Mouse (Mus musculus) spleen, embryonic (tissue): Measurements from ENCODE around the gene Atrnl1.
"Not testable (repeated sequence)": the region's sequence is repeated elsewhere in the genome, so short reads cannot be mapped to it uniquely, and the experiment has no call there.

Source experiments
- CTCF ChIA-PET: fragments of 350-600 bp; sonication (Branson Sonifier 250); formaldehyde crosslinking; loops from one replicate; lab custom pipeline; 2022; lab: Charles Lee

The Atrnl1 gene

DNA sequence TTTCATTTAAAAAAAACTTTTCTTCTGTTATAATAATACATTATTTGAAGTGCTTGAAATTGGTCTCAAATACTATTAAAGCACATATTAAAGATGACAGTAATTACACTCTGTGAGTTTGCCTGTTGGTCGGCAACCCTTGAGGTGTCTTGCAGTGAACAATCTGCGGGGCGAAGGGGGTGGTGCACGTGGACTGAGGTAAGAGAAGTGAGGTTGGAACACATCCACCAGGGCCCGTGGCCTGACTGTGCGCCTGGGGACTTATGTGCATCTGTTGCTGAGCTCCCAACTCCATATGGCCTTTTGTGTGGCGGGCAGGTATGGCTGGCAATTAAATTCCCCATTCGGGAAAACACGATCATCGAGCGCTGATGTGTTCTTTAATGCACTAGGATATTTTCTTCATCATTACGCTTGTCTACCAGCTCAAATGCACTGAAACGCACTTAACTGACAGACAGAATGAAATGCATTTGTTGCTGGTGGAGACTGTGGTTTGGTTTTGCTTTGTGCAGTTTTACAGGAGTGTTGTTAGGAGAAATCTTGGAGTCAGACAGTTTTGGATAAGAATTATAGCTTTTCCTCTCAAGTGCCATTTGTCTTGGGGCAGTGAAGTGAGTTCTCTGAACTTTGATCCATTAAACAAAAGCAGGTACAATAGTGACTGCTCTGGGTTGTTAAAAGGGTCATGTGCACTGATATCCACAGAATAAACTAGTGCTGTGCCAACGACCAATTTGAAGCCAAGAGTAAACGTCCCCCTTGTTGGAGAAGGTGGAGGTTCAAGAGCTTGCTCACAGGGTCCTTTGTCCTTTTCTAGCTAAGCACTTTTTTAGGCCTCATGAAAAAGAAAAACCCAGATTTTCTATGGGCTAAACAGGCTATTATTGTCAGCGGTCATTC lies 351.2 kb downstream of the Atrnl1 start:
- CTCF ChIA-PET: no interaction called here

- CTCF ChIA-PET: no interaction called here
Measured at GRCm38 (mm10) chr19:57963874-57964273, 353.0 kb downstream of the Atrnl1 start.

- CTCF ChIA-PET: no interaction called here
Measured at GRCm38 (mm10) chr19:57969766-57970165, 358.9 kb downstream of the Atrnl1 start.

DNA sequence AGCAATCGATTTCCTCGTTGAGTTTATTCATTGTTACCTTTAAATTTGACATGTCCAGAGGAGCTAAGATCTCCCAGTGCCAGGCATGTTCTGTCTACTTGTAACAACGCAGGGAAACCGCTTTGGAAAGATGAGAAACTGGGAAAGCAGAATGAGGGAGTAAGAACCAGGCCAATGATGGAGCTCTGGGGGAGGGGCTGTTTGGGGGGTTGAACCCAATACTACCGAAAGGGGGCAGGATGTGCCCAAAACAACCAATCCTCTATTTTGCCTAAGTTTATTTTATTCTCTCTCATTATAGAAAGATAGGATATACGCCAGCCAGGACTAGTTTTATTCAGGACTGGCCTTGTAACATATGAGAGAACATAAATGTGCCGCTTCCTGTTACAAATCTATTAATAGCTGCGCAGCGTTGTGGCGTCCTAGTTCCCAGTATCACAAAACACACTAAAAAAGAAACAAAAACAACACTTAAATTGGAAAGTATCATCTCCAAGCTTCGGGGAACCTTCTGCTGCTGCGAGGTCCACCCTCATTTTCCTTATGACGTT lies 359.6 kb downstream of the Atrnl1 start:
- CTCF ChIA-PET: no interaction called here

DNA sequence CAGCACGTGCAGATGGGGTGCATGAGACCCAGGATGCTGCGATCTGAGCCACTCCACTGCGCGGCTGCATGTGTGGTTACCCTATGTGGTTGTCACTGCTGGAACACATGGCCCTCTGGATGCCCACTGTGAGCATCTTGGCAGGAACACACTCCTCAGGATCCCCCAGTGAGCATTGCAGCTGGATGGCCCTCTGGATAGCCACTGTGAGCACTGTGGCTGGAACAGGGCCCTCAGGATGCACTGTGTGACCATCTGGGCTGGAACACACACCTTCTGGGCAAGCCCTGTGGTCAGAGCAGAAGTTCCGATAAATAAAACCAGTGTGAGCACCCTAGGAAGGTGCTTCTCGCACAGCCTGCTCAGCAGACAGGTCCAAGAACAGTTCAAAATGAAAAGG lies 364.4 kb downstream of the Atrnl1 start:
- CTCF ChIA-PET: interaction anchor here (0.5 kb wide), 1 partner anchor 11 kb away, joined by 3 read pairs; no protein-coding TSS in a partner anchor

GRCm38 (mm10) chr19:57985918-57986900 lies 375.4 kb downstream of the Atrnl1 start:
- CTCF ChIA-PET: interaction anchor here (0.6 to 0.7 kb wide), 2 partner anchors 11 to 1918 kb away, joined by 3 to 4 read pairs; no protein-coding TSS in a partner anchor

DNA sequence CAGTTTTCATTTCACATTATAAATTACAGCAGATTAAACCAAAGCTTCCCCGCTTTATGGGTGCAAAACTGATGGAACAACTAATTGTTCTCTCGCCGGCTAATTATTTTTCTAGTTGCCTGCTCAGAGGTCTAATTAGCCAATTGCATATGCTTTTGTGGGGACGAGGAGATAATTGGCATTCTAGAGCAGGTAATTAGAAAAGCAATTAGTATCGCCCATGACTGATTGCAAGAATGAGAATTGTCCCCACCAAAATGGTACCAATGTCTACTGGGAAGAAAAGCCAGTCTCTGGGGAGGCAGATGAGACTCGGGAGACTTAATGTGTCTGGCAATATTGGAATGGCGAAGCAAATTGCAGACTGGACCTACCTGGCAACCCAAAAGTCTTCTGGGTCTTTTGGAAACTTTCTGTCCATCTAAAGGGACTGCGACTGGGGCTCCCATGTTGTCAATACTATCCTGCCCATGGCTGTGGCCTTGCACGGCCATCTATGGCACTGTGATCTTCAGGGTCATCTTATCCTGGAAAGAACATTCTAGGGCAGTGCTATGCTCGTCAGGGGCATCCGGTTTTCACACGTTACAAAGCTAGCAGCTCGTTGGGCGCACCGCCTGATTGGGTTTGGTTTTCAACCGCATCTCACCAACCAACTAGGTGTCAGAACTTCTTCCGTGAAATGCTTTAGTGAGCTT lies 377.0 kb downstream of the Atrnl1 start:
- CTCF ChIA-PET: interaction anchor here (0.6 kb wide), 1 partner anchor 476 kb away, joined by 4 read pairs; no protein-coding TSS in a partner anchor

GRCm38 (mm10) chr19:57988559-57989093 lies 377.8 kb downstream of the Atrnl1 start:
- CTCF ChIA-PET: no interaction called here

DNA sequence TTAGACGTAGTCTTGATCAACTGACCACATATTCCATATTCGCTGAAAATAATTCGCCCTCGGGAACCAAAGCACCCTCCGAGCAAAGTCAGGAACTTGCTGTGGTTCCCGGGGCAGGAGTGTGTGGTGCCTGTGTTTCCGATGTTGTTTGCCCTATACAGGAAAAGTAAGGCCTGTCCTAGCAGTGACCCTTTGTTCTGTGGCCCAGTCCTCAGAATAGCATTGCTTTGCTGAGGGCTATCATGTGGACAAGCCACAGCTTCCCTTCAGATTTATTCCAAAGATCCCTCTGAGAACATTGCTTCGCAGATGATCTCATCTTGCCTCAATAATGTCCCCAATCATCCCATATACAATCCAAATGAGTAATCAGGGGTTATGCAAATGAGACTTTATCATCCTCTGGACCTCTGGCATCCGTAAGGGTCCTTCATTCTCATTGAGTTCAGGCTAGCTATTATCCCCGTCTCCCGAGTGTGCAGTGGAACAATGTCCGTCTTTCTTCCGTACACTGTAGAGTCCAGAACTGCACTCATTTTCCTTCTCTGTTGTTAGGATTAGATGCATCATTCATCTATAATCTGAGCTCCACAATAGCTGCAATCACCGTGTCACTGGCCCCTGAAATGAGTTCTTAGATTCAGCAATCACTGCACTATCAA lies 380.4 kb downstream of the Atrnl1 start:
- CTCF ChIA-PET: no interaction called here

DNA sequence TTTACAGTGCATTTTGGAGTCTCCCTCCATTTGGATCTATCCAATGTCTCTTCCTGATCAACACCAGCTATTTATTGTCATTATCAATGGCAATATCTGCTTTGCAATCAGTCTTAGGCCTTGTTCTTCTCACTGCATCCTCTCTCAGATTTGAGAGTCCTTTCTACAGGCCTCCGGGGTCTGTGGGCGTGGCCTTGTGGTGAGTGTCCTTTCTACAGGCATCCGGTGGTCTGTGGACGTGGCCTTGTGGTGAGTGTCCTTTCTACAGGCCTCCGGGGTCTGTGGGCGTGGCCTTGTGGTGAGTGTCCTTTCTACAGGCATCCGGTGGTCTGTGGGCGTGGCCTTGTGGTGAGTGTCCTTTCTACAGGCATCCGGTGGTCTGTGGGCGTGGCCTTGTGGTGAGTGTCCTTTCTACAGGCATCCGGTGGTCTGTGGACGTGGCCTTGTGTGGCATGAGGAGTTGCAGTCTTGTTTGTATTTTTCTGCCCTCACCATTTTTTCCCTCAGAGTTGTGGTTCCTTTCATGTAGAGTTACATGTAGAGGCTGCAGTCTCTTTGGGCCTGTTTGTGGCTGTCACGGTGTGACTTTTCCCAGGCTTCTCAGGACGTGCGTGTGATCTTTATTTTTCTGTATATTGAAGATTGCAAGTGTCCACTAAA lies 383.5 kb downstream of the Atrnl1 start:
- CTCF ChIA-PET: not testable (repeated sequence)

GRCm38 (mm10) chr19:57995015-57995414 lies 384.2 kb downstream of the Atrnl1 start:
- CTCF ChIA-PET: no interaction called here

- CTCF ChIA-PET: interaction anchor here (0.6 kb wide), 1 partner anchor 90 kb away, joined by 3 read pairs; no protein-coding TSS in a partner anchor
Measured at GRCm38 (mm10) chr19:57997961-57998360, 387.1 kb downstream of the Atrnl1 start.

DNA sequence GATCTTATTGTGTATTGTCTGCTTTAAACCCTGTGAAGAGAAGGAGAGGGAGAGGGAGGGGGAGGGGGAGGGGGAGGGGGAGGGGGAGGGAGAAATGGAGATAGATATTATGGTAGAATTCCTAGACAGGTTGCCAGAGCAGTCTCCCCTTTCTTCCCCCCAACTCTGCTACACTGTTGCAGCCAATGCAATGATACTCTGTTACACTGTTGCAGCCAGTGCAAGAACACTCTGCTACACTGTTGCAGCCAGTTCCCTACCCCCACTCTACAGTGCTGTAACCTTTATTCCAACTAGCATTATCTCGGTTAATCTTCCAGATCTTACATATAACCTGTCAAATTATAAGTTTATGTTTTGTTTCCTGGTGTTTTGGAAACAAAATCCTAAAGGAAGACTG lies 400.8 kb downstream of the Atrnl1 start:
- CTCF ChIA-PET: no interaction called here

DNA sequence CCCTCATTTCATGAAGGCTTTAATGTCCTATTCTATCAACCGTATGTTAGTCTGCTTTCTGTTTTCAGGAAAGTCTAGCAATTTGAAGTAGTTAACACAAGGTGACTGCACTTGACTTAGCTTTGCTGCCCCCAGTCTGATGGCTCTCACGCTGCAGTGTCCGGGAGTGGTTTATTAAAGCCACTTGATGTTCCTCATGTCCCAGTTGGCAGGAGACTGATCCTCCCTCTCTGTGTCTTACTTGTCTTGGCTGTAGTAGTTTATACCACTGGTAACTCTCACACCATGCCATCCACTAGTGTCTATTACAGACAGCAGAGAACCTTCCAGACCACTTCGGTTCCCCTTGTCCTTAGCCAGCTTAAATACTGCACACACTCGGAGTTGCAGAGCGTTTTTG lies 404.9 kb downstream of the Atrnl1 start:
- CTCF ChIA-PET: no interaction called here

DNA sequence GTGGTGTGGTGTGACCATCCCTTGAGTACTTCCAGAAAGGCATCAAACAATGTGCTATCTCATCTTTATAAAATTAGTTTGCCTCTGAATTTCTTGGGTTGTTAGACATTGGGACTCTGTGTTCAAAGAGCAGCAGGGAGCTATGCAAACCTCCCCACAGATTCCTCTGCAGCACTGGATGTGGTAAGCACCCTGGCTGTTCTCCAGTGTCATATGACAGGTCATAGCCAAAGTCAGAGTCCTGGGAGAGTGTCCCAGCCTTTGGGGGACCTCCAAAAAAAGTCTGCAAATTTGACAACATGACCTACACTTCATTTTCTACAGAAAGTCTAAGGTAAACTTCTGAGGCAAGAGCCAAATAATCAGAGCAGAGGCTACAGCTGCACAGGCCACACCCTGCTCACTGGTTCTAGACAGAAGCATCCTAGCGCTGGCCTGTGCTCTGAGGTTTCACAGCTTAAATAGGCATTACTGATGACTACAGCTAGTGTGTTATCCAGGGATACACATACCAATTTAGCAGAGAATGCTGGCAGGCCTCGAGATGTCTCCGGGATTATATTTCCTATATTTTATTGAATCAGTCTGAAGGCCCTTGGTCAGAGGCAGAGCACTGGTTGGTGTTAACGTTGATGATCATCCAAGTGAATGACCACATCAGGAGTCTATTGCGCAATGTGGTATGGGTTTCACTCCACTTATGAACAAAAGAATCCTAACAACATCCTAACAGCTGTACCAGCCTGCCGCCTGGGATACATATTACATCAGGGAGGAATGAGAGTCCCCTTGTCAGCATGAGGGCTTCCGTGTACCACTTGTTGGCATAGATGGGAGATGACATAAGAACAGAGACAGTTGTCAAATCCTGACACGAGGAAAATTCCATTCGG lies 406.0 kb downstream of the Atrnl1 start:
- CTCF ChIA-PET: no interaction called here

GRCm38 (mm10) chr19:58017468-58017867 lies 406.6 kb downstream of the Atrnl1 start:
- CTCF ChIA-PET: no interaction called here

GRCm38 (mm10) chr19:58018698-58019097 lies 407.9 kb downstream of the Atrnl1 start:
- CTCF ChIA-PET: no interaction called here

DNA sequence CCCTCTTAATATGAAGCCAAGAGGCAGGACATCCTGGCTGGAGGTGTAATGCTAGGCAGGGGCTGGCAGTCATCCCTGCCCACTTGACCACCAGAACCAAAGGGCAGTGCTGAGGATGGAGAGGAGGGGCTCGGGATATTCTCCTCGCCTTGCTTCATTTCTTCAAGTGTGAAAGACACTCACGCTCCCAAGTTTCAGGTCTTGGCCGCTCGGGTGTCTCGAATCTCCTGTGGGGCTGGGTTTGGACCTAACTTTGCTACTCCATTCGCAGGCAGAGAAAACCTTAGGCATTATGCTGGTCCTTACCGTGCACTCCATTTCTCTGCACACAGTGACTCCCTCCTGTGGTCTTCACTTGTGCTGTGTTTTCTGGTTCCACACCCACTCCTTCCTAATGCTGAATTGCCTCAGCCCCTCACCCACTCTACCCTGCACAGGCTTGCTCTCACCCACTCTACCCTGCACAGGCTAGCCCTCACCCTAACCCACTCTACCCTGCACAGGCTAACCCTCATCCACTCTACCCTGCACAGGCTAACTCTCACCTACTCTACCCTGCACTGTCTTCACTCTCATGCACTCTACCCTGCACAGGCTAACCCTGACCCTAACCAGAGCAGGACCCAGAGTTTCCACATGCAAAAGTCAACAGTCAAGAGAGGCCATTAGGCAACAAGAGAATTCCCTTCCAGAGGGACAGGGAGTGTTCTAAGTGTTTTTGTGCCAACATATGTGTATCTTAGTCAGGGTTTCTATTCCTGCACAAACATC lies 410.9 kb downstream of the Atrnl1 start:
- CTCF ChIA-PET: no interaction called here
